Mouse (Mus musculus) liver, adult 2 months (tissue): ENCODE results near the gene Cacna1h. TPM values are rescaled to one million over a fixed set of nuclear protein-coding genes. Genes with fewer than 3 reads are reported as not detected.

Experiments used
- DNase-seq: peaks from one replicate; pipeline ENCODE4 v3.0.0-alpha.2; 2011; ENCODE audit warnings: low read depth, low spot score; ENCODE audit errors: extremely low read depth
- H3K27ac ChIP-seq: fragments of 200-500 bp; replicated peaks from 2 replicates; pipeline ENCODE4 v1.5.1; 2012; ENCODE audit warnings: low read depth, mild to moderate bottlenecking, control low read depth, inconsistent platforms, low read length; ENCODE audit not compliant: insufficient read depth
- H3K27me3 ChIP-seq: fragments of 200-500 bp; 2 replicates; pipeline ENCODE4 v1.6.1; 2012; ENCODE audit warnings: mild to moderate bottlenecking, moderate library complexity, low read length, inconsistent platforms; ENCODE audit not compliant: control insufficient read depth, insufficient read depth
- H3K36me3 ChIP-seq: fragments of 200-500 bp; 2 replicates; pipeline ENCODE4 v1.6.1; 2012; ENCODE audit warnings: low read length, inconsistent platforms; ENCODE audit not compliant: control insufficient read depth, insufficient read depth
- H3K4me1 ChIP-seq: fragments of 200-500 bp; 2 replicates; pipeline ENCODE4 v1.6.1; 2011; ENCODE audit warnings: low read length; ENCODE audit not compliant: control insufficient read depth, insufficient read depth
- H3K4me3 ChIP-seq: fragments of 200-500 bp; 2 replicates; pipeline ENCODE4 v1.5.1; 2011; ENCODE audit warnings: low read depth, mild to moderate bottlenecking, control low read depth, low read length, moderate library complexity; ENCODE audit not compliant: insufficient read depth
- H3K79me2 ChIP-seq: fragments of 200-500 bp; 2 replicates; pipeline ENCODE4 v1.6.1; 2012; ENCODE audit warnings: inconsistent platforms, mild to moderate bottlenecking, low read length, moderate library complexity; ENCODE audit not compliant: control insufficient read depth, insufficient read depth
- H3K9ac ChIP-seq: fragments of 200-500 bp; 2 replicates; pipeline ENCODE4 v1.6.1; 2012; ENCODE audit warnings: low read depth, mild to moderate bottlenecking, control low read depth, inconsistent platforms, low read length
- CTCF ChIP-seq: fragments of 200-500 bp; IDR thresholded peaks from 2 replicates; pipeline ENCODE4 v1.5.1; 2011; ENCODE audit warnings: low read depth, low read length, control low read depth
- POLR2A ChIP-seq: fragments of 200-500 bp; IDR thresholded peaks from 2 replicates; pipeline ENCODE4 v1.6.1; 2011; ENCODE audit warnings: low read length, control low read depth; ENCODE audit not compliant: insufficient read depth; ENCODE audit errors: extremely low read depth
- whole genome bisulfite sequencing: fragments of 180-500 bp; shearing (Covaris S2); methylation state at CpG from one replicate; pipeline ENCODE4 v1.1.7; 2018; 5-methylcytosine and 5-hydroxymethylcytosine counted together
- polyA plus RNA-seq: library from polyadenylated mRNA; depleted of rRNA; stranded (reverse); fragments of >200 nt; gene quantifications from 2 replicates; pipeline ENCODE4 v1.2.3, GENCODE M21; 2012
- total RNA-seq: library from RNA; depleted of rRNA; stranded (reverse); fragments of >200 nt; gene quantifications from 2 replicates; pipeline ENCODE4 v1.2.3, GENCODE M21; 2014

Gene Cacna1h
- total and polyA plus RNA-seq, 2 experiments: 0.05 TPM; not detected in 1

- 82% methylated on average over 5 of the region's 5 CpGs for WGBS
- no peaks in the 10 kb centered on the region for H3K79me2 ChIP-seq
- no peak for TF ChIP-seq POLR2A
- no peaks in the 10 kb centered on the region for H3K27me3 ChIP-seq
- H3K36me3 ChIP-seq: no peaks in the 10 kb centered on the region
- H3K4me3 ChIP-seq: no peak overlapping the region
- no peak overlapping the region for H3K9ac ChIP-seq
- DNase-seq: no peak
- peaks cover 16% of the 10 kb centered on the region for H3K4me1 ChIP-seq
- H3K27ac ChIP-seq: no peak overlapping the region
Measured at GRCm38 (mm10) chr17:25452246-25452965, 18.8 kb upstream of the Cacna1h start.

GRCm38 (mm10) chr17:25450329-25450728 is 16.7 kb upstream of the Cacna1h start:
- Histone ChIP-seq H3K36me3 (no peaks in the 10 kb centered on the region), H3K79me2 (no peaks in the 10 kb centered on the region), H3K27ac (no peak overlapping the region), H3K4me1 (peaks cover 18% of the 10 kb centered on the region), H3K4me3 (no peak overlapping the region), H3K27me3 (no peaks in the 10 kb centered on the region), H3K9ac (no peak overlapping the region)
- WGBS: 76% methylated on average over 4 of the region's 4 CpGs
- no peak for DNase-seq
- no peak for TF ChIP-seq POLR2A
- TF ChIP-seq CTCF: no peak

GRCm38 (mm10) chr17:25447865-25448264 is 14.3 kb upstream of the Cacna1h start:
- no peak overlapping the region for H3K27ac ChIP-seq
- H3K36me3 ChIP-seq: no peaks in the 10 kb centered on the region
- H3K9ac ChIP-seq: no peak overlapping the region
- no peak for DNase-seq
- WGBS: 81% methylated on average over 12 of the region's 12 CpGs
- H3K27me3 ChIP-seq: no peaks in the 10 kb centered on the region
- no peak for TF ChIP-seq POLR2A
- TF ChIP-seq CTCF: no peak
- peaks cover 18% of the 10 kb centered on the region for H3K4me1 ChIP-seq
- H3K79me2 ChIP-seq: no peaks in the 10 kb centered on the region
- no peak overlapping the region for H3K4me3 ChIP-seq

GRCm38 (mm10) chr17:25445841-25446240 is 12.3 kb upstream of the Cacna1h start:
- peaks cover 18% of the 10 kb centered on the region for H3K4me1 ChIP-seq
- no peaks in the 10 kb centered on the region for H3K79me2 ChIP-seq
- no peak overlapping the region for H3K4me3 ChIP-seq
- TF ChIP-seq POLR2A: no peak
- no peak for TF ChIP-seq CTCF
- H3K27me3 ChIP-seq: no peaks in the 10 kb centered on the region; the same call in 1 of the 2 replicates
- no peaks in the 10 kb centered on the region for H3K36me3 ChIP-seq
- WGBS: 21% methylated on average over 3 of the region's 3 CpGs
- no peak overlapping the region for H3K9ac ChIP-seq
- H3K27ac ChIP-seq: no peak overlapping the region
- DNase-seq: peak; percentile 93

GRCm38 (mm10) chr17:25445074-25445473 is 11.5 kb upstream of the Cacna1h start:
- no peaks in the 10 kb centered on the region for H3K36me3 ChIP-seq
- peak; percentile 89 for DNase-seq
- 9% methylated on average over 4 of the region's 4 CpGs for WGBS
- no peak overlapping the region for H3K4me3 ChIP-seq
- H3K4me1 ChIP-seq: peaks cover 18% of the 10 kb centered on the region
- no peak overlapping the region for H3K9ac ChIP-seq
- TF ChIP-seq POLR2A (no peak), CTCF (no peak)
- H3K79me2 ChIP-seq: no peaks in the 10 kb centered on the region
- H3K27me3 ChIP-seq: no peaks in the 10 kb centered on the region; the same call in 1 of the 2 replicates
- H3K27ac ChIP-seq: no peak overlapping the region

- DNase-seq: no peak
- TF ChIP-seq POLR2A: no peak
- no peak for TF ChIP-seq CTCF
- Histone ChIP-seq H3K79me2 (no peaks in the 10 kb centered on the region), H3K4me1 (peaks cover 4% of the 10 kb centered on the region), H3K9ac (no peak overlapping the region), H3K4me3 (no peak overlapping the region), H3K27me3 (no peaks in the 10 kb centered on the region; the same call in 1 of the 2 replicates), H3K36me3 (no peaks in the 10 kb centered on the region), H3K27ac (no peak overlapping the region)
- 80% methylated on average over 3 of the region's 3 CpGs for WGBS
Measured at GRCm38 (mm10) chr17:25442889-25443288, 9.3 kb upstream of the Cacna1h start.
